Mouse (Mus musculus) embryonic facial prominence, embryonic 11.5 days (tissue): Measurements from ENCODE around the gene Lhfp. TPM values are rescaled to one million over a fixed set of nuclear protein-coding genes. Genes with fewer than 3 reads are reported as not detected.

Source experiments
- ATAC-seq: fragments of 200-750 bp; cut with Nextera tagmentation; replicated peaks from 2 replicates; pipeline ENCODE4 v1.8.0; 2017; ENCODE audit warnings: low read depth; ENCODE audit not compliant: insufficient number of reproducible peaks, low FRiP score, low TSS enrichment
- DNase-seq: peaks from one replicate; pipeline ENCODE4 v3.0.0-alpha.2; 2015; ENCODE audit warnings: low spot score
- H3K27ac ChIP-seq: fragments of 300-500 bp; sonication (generic); replicated peaks from 2 replicates; pipeline ENCODE4 v1.5.1; 2014; ENCODE audit warnings: mild to moderate bottlenecking, low read depth, low read length, control low read depth
- H3K27me3 ChIP-seq: fragments of 300-500 bp; sonication (generic); 2 replicates; pipeline ENCODE4 v1.6.1; 2014; ENCODE audit warnings: mild to moderate bottlenecking, low read length, moderate library complexity, mixed read lengths; ENCODE audit not compliant: control insufficient read depth, insufficient read depth
- H3K36me3 ChIP-seq: fragments of 300-500 bp; sonication (generic); replicated peaks from 2 replicates; pipeline ENCODE4 v1.6.1; 2014; ENCODE audit warnings: low read depth, mild to moderate bottlenecking, low read length, moderate library complexity, mixed read lengths; ENCODE audit not compliant: control insufficient read depth, insufficient read depth
- H3K4me1 ChIP-seq: fragments of 300-500 bp; sonication (generic); 2 replicates; pipeline ENCODE4 v1.6.1; 2014; ENCODE audit warnings: low read length, mixed read lengths; ENCODE audit not compliant: control insufficient read depth, insufficient read depth
- H3K4me2 ChIP-seq: fragments of 300-500 bp; sonication (generic); 2 replicates; pipeline ENCODE4 v1.6.1; 2014; ENCODE audit warnings: low read depth, mild to moderate bottlenecking, control low read depth, low read length, moderate library complexity
- H3K4me3 ChIP-seq: fragments of 300-500 bp; sonication (generic); 2 replicates; pipeline ENCODE4 v1.5.1; 2014; ENCODE audit warnings: low read depth, low read length, control low read depth
- H3K9ac ChIP-seq: fragments of 300-500 bp; sonication (generic); replicated peaks from 2 replicates; pipeline ENCODE4 v1.6.1; 2014; ENCODE audit warnings: mild to moderate bottlenecking, control low read depth, low read length
- H3K9me3 ChIP-seq: fragments of 300-500 bp; sonication (generic); replicated peaks from 2 replicates; pipeline ENCODE4 v1.6.1; 2016; ENCODE audit warnings: mild to moderate bottlenecking, low read length, inconsistent platforms, mixed read lengths; ENCODE audit not compliant: control insufficient read depth
- WGBS: fragments of 180-500 bp; shearing (Covaris S2); extraction: QIAGEN DNeasy Blood & Tissue Kit; methylation state at CpG from one replicate; pipeline ENCODE4 v1.1.7; 2014; 5-methylcytosine and 5-hydroxymethylcytosine counted together
- polyA plus RNA-seq: library from polyadenylated mRNA; unstranded; fragments of >200 nt; fragmentation: Nextera tagmentation; extraction: Ambion mirVana; gene quantifications from 2 replicates; pipeline ENCODE4 v1.2.1, GENCODE M21; 2014

The Lhfp gene
- polyA plus RNA-seq, 1 experiment from 2014 or later: 29.2 TPM

GRCm38 (mm10) chr3:53193441-53193840, 152.1 kb downstream of the Lhfp start:
- Histone ChIP-seq H3K4me3 (no peak overlapping the region), H3K27ac (no peak overlapping the region), H3K27me3 (no peaks in the 10 kb centered on the region), H3K4me2 (no peak overlapping the region), H3K9me3 (no peaks in the 10 kb centered on the region), H3K36me3 (no peaks in the 10 kb centered on the region), H3K9ac (no peak overlapping the region), H3K4me1 (no peaks in the 10 kb centered on the region)
- DNase-seq: no peak
- ATAC-seq: no peak
- WGBS: 83% methylated on average over 4 of the region's 4 CpGs

DNA sequence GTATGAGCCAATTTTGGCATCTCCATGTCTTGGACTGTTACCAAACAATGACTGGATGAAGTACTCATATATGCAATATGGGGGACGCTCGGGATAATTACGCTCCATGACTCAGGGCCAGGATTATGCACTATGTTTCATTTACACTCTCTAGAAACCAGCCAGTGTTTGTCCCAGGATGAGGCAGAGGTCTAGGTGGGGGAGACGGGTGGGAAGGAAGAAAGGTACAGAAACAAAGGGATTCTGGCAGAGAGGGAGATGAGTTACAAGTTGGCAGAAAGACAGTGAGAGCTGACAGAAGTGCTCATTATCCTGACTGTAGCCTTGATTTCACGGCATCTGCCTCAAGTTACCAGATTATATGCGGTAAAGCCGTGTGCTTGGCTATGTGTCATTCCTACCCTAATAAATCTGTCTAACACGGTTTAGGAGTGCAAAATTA, 154.4 kb downstream of the Lhfp start:
- H3K36me3 ChIP-seq: no peaks in the 10 kb centered on the region
- H3K27me3 ChIP-seq: no peaks in the 10 kb centered on the region
- ATAC-seq (no peak), DNase-seq (no peak)
- H3K27ac ChIP-seq: no peak overlapping the region
- WGBS: 83% methylated on average over 8 of the region's 8 CpGs
- no peaks in the 10 kb centered on the region for H3K9me3 ChIP-seq
- no peaks in the 10 kb centered on the region for H3K4me1 ChIP-seq
- H3K4me3 ChIP-seq: no peak overlapping the region
- H3K4me2 ChIP-seq: no peak overlapping the region
- H3K9ac ChIP-seq: no peak overlapping the region

- Histone ChIP-seq H3K36me3 (no peaks in the 10 kb centered on the region), H3K27ac (no peak overlapping the region), H3K9ac (no peak overlapping the region), H3K4me2 (no peak overlapping the region), H3K9me3 (no peaks in the 10 kb centered on the region), H3K4me1 (no peaks in the 10 kb centered on the region), H3K27me3 (no peaks in the 10 kb centered on the region), H3K4me3 (no peak overlapping the region)
- DNase-seq (no peak), ATAC-seq (no peak)
- 47% methylated on average over 8 of the region's 8 CpGs for WGBS
These were observed 158.8 kb downstream of the Lhfp start for GRCm38 (mm10) chr3:53200175-53200574.

- Histone ChIP-seq H3K27me3 (no peaks in the 10 kb centered on the region), H3K4me1 (no peaks in the 10 kb centered on the region), H3K4me3 (no peak overlapping the region), H3K9me3 (no peaks in the 10 kb centered on the region), H3K36me3 (no peaks in the 10 kb centered on the region), H3K27ac (no peak overlapping the region), H3K4me2 (no peak overlapping the region), H3K9ac (no peak overlapping the region)
- WGBS: 69% methylated on average over 10 of the region's 10 CpGs
- DNase-seq (no peak), ATAC-seq (no peak)
These were observed 159.5 kb downstream of the Lhfp start for GRCm38 (mm10) chr3:53200853-53201252.

DNA sequence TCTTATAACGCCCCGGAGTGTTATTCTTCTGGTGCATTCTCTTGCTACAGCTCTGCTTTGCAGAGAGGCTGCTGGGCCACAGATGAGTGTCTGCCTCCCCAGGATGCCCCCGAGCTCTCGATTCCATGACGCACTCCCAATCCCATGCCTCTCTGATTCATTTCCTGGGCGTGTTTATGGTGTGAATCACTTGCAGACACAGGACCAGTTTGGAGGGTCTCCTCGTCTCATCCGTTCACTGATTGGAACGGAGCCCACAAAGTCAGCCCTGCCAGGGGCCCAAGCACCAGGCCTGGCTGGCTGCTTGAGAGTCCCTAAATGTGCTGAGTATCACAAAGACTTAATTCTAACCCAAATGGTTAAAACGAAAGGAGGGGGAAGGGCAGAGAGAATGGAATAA, 160.3 kb downstream of the Lhfp start:
- H3K9me3 ChIP-seq: no peaks in the 10 kb centered on the region
- H3K4me3 ChIP-seq: no peak overlapping the region
- no peak overlapping the region for H3K4me2 ChIP-seq
- no peaks in the 10 kb centered on the region for H3K36me3 ChIP-seq
- ATAC-seq: peak; percentile 29; the same call in 1 of the 2 replicates
- H3K9ac ChIP-seq: no peak overlapping the region
- H3K4me1 ChIP-seq: no peaks in the 10 kb centered on the region
- WGBS: 34% methylated on average over 10 of the region's 10 CpGs
- no peak overlapping the region for H3K27ac ChIP-seq
- no peaks in the 10 kb centered on the region for H3K27me3 ChIP-seq
- peak; percentile 16 for DNase-seq

DNA sequence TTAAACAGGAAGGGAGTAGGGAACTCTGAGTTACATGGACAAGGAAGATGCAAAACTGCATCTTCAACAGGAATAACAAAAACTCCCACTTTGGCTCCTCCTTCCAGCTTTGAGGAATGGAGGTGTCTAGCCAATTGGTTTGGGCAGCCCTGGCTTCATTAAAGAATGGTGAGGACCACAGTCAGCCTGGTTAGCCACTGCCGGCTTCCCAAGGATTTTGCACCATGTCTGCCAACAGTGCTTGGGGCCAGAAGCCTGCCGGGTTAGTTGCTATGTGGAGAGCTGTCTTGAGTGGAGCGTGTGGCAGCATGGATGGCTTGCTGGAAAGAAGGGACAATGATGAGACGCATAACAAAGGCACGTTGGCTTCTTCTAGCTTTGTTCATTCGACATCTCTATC, 160.9 kb downstream of the Lhfp start:
- Histone ChIP-seq H3K4me3 (no peak overlapping the region), H3K4me2 (no peak overlapping the region), H3K36me3 (no peaks in the 10 kb centered on the region), H3K9me3 (no peaks in the 10 kb centered on the region), H3K27ac (no peak overlapping the region), H3K4me1 (no peaks in the 10 kb centered on the region), H3K9ac (no peak overlapping the region), H3K27me3 (no peaks in the 10 kb centered on the region)
- ATAC-seq (no peak), DNase-seq (no peak)
- WGBS: 79% methylated on average over 6 of the region's 6 CpGs

DNA sequence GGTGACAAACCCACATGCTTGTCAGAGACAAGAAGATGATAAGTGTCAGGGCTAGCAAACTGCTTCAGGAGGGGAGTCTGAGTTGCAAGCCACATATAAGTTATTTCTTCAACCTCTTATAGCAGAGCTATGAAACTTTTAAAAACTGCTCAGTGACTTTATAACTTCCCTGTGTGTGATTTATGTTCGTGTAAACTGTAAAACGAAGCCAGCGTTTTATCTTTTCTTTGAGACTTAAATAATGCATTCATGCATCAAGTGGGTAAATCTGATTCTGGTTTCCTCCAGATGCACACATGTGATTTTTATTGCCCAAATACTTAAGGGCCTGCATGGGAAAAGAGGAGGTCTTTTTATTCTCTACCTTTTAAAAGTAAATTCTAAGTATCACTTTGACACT, 161.4 kb downstream of the Lhfp start:
- Histone ChIP-seq H3K27me3 (no peaks in the 10 kb centered on the region), H3K4me1 (no peaks in the 10 kb centered on the region), H3K9me3 (no peaks in the 10 kb centered on the region), H3K4me3 (no peak overlapping the region), H3K9ac (no peak overlapping the region), H3K4me2 (no peak overlapping the region), H3K27ac (no peak overlapping the region), H3K36me3 (no peaks in the 10 kb centered on the region)
- ATAC-seq (no peak), DNase-seq (no peak)
- WGBS: 86% methylated on average over 3 of the region's 3 CpGs

DNA sequence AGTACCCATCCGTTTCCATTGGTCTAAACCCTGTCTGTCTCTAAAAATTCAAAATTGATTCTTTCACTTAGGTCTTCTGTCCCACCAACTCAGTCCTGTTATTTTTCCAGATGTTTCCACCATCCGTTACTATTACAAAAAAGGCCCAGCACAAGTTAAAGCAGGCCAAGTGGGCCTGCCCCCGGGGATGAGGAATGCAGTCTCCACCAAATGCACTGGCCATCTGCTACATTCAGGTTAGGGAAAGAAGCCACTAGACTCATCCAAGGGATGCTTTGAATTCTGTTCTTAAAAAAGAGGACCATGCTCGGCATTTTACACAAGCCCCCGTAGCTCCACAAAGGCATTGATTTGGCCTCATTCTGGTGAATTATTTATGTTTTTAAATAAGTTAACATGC, 162.3 kb downstream of the Lhfp start:
- no peaks in the 10 kb centered on the region for H3K36me3 ChIP-seq
- H3K27ac ChIP-seq: no peak overlapping the region
- H3K9me3 ChIP-seq: no peaks in the 10 kb centered on the region
- DNase-seq (no peak), ATAC-seq (no peak)
- no peak overlapping the region for H3K4me2 ChIP-seq
- H3K4me3 ChIP-seq: no peak overlapping the region
- H3K9ac ChIP-seq: no peak overlapping the region
- no peaks in the 10 kb centered on the region for H3K4me1 ChIP-seq
- WGBS: 76% methylated on average over 5 of the region's 5 CpGs
- no peaks in the 10 kb centered on the region for H3K27me3 ChIP-seq
